Mouse (Mus musculus): ENCODE data around the gene Tctex1d4. TPM values are rescaled to one million over a fixed set of nuclear protein-coding genes. Genes with fewer than 3 reads are reported as not detected.

Tctex1d4 gene
- polyA plus RNA-seq, 1 experiment from 2014 or later: not detected

DNA sequence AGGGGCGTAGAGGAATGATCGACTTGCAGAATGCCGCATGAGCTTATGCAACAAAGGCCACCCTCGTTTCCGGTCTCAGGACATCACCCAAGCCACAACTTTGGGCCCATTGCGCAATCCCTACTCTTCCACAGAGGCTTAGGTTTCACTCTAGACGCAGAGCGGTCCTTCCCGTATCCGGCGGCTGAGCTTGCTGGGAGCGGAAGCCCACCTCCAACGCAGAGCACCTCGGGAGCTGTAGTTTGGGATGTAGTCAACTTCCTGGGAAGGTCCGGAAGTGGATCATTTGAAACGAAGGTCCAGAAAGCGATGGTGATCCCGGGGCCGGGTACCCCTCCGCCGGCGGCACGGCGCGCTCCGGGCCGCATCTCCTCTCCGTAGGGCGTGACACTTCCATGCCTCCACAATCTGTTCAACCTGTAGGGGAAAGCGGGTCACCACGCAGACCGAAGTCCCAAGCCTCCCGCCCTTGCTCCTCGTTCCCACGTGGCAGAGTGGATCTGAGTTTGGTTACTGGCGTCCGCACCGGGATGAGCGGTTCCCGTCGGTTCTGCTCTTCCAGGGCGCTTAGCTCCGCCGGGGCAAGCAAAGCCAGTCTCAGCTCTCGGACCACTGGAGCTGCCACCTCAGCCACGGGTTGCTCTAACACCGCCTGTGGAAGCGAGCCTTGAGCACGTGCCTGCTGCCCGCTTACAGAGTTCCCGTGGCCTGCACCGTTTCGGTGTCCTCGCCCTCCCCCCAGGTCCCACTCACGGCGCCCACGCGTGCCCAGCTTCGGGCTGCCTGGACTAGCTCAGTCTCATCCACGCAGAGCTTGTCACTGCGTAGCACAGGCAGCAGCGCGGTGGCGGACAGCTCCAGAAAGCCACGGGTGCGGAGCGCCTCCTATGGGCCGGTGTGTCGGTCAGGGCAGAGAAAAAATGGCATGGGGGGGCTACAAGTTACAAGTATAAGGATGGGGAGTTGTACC lies 5.9 kb upstream of the Tctex1d4 start:
- WGBS: under 1% methylated on average over 69 of the region's 69 CpGs
- Histone ChIP-seq H3K36me3 (no peaks in the 10 kb centered on the region), H3K27me3 (no peaks in the 10 kb centered on the region), H3K9me3 (no peaks in the 10 kb centered on the region), H3K4me2 (peak overlapping the region; percentile 99), H3K27ac (peak overlapping the region; percentile 89), H3K4me3 (peak overlapping the region; percentile 73), H3K4me1 (peaks cover 25% of the 10 kb centered on the region), H3K9ac (peak overlapping the region; percentile 76)
- ATAC-seq (ENCODE audit: insufficient number of reproducible peaks, insufficient read depth, low FRiP score, low TSS enrichment, low read depth): peak; percentile 89

DNA sequence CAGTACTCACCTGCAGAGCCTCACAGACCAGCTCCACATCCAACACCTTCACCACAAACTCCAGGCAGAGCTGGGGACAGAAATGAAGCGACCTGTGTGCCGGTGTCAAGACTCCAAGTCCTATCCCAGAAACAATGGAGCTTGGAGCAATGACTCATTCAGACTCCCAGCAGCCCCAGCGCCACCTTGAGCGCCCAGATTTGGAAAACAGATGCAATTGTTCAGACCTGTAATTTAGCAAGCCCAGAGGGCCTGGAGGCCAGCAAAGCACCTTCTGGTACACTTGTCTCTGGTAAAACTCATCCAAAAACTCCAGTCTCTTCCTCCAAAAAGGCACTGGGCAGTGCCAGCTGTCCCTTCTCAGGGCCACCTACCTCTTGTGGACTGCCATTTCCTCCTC lies 4.4 kb upstream of the Tctex1d4 start:
- Histone ChIP-seq H3K4me1 (peaks cover 33% of the 10 kb centered on the region), H3K9me3 (no peaks in the 10 kb centered on the region), H3K27me3 (no peaks in the 10 kb centered on the region), H3K4me2 (no peak overlapping the region), H3K9ac (no peak overlapping the region), H3K4me3 (no peak overlapping the region), H3K27ac (no peak overlapping the region), H3K36me3 (no peaks in the 10 kb centered on the region)
- 84% methylated on average over 4 of the region's 4 CpGs for WGBS
- no peak for ATAC-seq (ENCODE audit: insufficient number of reproducible peaks, insufficient read depth, low FRiP score, low TSS enrichment, low read depth)

DNA sequence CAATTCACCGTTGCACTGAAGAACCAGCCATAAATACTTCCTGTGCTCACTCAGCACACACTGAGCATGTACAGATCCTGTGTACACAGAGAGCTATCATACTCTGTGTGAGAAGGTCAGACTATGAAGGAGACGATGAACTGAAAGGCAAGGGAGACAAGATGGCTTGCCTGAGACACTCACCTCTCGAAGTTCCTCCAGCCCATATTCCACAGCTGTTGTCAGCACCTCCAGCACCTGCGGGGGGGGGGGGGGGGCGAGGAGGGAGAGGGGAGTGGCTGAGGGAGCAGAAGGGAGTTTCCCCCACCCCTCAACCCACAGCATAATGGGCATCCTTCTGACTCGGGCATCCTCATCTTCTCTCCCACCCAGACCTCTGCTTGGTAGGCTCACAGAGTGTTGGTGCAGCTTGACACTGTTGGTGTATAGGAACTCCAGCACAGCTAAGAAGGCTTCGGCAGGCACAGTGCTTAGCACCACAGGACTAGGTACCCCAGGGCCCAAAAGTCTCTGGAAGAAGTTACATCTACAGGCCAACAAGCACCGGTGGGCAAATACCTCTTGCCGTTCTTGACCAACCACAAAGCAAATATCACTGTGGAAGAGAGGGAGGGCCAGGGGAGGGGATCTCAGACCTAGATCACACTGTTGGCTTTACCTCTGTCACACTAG lies 2.9 kb upstream of the Tctex1d4 start:
- H3K9ac ChIP-seq: no peak overlapping the region
- ATAC-seq (ENCODE audit: insufficient number of reproducible peaks, insufficient read depth, low FRiP score, low TSS enrichment, low read depth): no peak
- no peak overlapping the region for H3K4me2 ChIP-seq
- no peaks in the 10 kb centered on the region for H3K9me3 ChIP-seq
- no peak overlapping the region for H3K27ac ChIP-seq
- H3K4me3 ChIP-seq: no peak overlapping the region
- peaks cover 6% of the 10 kb centered on the region; the same call in 1 of the 2 replicates for H3K36me3 ChIP-seq
- H3K4me1 ChIP-seq: peaks cover 33% of the 10 kb centered on the region
- H3K27me3 ChIP-seq: no peaks in the 10 kb centered on the region
- WGBS: 85% methylated on average over 7 of the region's 9 CpGs

DNA sequence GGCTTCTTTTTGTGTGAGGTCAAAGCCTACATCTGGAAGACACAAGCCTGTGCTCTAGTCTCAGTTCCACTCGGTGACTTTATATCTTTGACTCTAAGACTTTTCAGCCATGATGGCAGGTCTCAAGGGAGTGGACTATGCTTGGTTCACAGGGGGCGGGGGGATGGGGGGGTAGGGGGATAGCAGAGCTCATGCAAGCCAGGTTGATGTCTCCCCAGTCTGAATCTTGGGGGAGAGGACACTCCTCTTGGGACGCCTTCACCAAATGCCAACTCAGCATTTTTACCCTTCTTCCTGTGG lies 2.4 kb upstream of the Tctex1d4 start:
- no peak overlapping the region; the same call in 1 of the 2 replicates for H3K27ac ChIP-seq
- H3K4me2 ChIP-seq: no peak overlapping the region
- no peak overlapping the region for H3K9ac ChIP-seq
- H3K27me3 ChIP-seq: no peaks in the 10 kb centered on the region
- no peaks in the 10 kb centered on the region for H3K9me3 ChIP-seq
- H3K4me3 ChIP-seq: no peak overlapping the region
- H3K4me1 ChIP-seq: peaks cover 33% of the 10 kb centered on the region
- ATAC-seq (ENCODE audit: insufficient number of reproducible peaks, insufficient read depth, low FRiP score, low TSS enrichment, low read depth): no peak
- 78% methylated on average over 3 of the region's 3 CpGs for WGBS
- peaks cover 10% of the 10 kb centered on the region; the same call in 1 of the 2 replicates for H3K36me3 ChIP-seq

DNA sequence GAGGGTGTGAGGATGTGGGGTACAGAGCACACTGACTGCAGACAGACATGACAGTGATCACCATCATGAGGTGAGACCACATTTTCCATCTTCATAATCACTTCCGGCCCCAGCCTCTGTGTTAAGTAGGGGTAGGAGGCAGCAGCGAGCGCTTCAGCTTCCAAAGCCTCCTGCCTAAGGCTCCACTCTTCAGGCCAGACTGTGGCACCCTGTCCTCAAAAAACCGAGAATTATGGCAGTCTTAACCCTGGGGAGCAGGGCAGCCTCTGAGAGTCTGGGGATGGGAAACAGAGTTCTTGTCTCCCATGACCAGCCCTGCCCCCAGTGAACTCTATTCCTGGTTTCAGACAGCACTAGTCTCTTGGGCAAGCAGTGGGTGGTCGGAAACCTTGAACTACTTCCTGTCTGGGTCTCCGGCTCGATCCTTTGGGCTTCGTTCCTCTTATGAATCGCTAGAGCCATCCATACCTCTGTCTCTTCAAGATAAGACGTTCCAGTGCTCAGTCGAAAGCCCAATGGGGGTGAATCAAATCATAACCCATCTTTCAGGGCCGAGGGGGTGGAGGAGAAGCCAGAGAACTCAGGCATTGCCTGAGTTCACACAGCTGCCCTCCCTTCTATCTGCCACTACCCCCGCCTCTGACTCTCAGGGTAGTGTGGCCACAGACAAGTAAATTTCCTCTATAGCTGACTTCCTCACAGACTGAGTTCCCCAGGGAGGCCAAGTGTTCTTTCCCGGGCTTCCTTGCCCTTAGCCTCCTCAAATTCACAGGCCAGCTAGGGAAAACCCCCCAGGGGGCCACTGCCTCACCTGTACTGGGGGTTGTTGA lies 1.9 kb upstream of the Tctex1d4 start:
- no peak for ATAC-seq (ENCODE audit: insufficient number of reproducible peaks, insufficient read depth, low FRiP score, low TSS enrichment, low read depth)
- peak overlapping the region; percentile 25 for H3K4me2 ChIP-seq
- 64% methylated on average over 14 of the region's 14 CpGs for WGBS
- peak overlapping the region; percentile 86 for H3K27ac ChIP-seq
- no peaks in the 10 kb centered on the region for H3K9me3 ChIP-seq
- H3K4me1 ChIP-seq: peaks cover 31% of the 10 kb centered on the region
- H3K9ac ChIP-seq: peak overlapping the region; percentile 47
- H3K27me3 ChIP-seq: no peaks in the 10 kb centered on the region
- peaks cover 11% of the 10 kb centered on the region; the same call in 1 of the 2 replicates for H3K36me3 ChIP-seq
- no peak overlapping the region for H3K4me3 ChIP-seq

DNA sequence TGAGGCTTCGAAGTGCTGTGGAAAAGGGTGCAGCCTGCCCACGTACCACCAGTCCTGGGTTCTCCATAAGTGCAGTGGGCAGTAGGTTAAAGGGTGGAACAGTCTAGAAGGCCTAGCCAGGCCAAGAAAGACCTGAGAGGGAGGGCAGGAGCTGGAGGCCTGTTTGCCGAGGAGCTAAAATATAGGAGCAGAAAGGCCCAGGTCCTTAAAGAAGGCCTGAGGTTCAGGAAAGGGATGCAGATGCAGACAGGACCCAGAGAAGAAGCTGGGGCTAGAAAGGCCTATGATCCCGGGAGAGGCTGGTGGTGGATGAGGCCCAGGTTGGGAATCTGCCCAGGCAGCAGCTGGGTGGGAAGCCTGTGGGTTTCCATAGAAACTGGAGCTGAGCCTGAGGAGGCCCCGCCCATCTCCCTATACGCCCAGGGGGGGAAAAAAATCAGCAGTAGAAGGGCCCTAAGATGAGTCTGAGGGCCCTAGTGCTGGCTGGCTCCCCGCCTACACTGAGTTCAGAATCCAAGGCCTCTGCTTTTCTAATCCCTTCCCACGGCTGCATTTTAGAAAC lies 1.2 kb upstream of the Tctex1d4 start, which contains the start of gene Btbd19:
TSS of gene Btbd19 (minus strand) at position 378 of the 562 bp plus-strand sequence.
- Histone ChIP-seq H3K4me3 (no peak within 1 kb of the TSS), H3K36me3 (peaks cover 11% of the 10 kb centered on the region; the same call in 1 of the 2 replicates)
- 0 out of 2 replicates have a peak, but pooled peaks have one; percentile 21 for ATAC-seq (ENCODE audit: insufficient number of reproducible peaks, insufficient read depth, low FRiP score, low TSS enrichment, low read depth)

DNA sequence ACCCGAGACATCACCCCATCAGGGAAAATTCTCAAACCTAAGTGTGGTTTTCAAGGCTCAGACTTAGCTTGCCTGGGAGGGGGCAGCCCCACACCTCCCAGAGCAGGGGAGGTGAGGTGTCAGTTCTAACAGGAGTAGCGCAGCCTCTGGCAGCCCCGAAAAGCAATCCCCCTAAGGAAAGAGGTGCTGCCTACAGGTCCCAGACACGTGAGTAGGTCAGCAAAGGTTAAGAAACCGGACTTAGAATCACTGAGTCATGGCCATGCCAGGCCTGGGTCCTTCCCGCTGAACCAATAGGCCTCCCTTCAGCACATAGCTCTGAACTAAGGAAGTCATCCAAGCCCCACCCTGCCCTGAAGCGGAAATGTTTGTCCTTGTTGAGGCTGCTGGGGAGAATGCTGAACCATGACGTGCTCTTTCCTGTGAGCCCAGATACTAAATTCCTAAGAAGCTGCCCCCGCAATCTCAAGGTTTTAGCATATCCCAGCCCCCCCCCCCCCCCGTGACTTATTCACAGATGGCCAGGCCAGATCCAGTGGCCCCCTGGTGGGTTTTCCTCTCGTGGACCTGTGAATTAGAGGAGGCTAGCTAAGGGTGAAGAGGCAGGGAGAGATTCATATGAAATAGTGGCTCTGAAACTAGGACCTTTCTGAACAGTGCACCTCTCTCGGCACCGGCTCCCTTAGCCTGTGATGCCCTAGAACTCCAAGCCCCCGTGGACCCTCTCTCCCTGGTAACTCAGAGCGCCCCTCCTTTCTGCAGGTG lies 502 bp upstream of the Tctex1d4 start:
- Histone ChIP-seq H3K4me1 (peaks cover 25% of the 10 kb centered on the region), H3K4me2 (0 out of 2 replicates have a peak overlapping the region, but pooled peaks have one; percentile 25), H3K27me3 (peaks cover 4% of the 10 kb centered on the region), H3K27ac (peak overlapping the region; percentile 86), H3K36me3 (peaks cover 16% of the 10 kb centered on the region), H3K9me3 (no peaks in the 10 kb centered on the region), H3K4me3 (no peak overlapping the region), H3K9ac (peak overlapping the region; percentile 47)
- ATAC-seq (ENCODE audit: insufficient number of reproducible peaks, insufficient read depth, low FRiP score, low TSS enrichment, low read depth): no peak
- WGBS: 43% methylated on average over 15 of the region's 15 CpGs

More for the DNA sequence above, 1.2 kb upstream of the Tctex1d4 start, which contains the start of gene Btbd19:
- H3K27ac ChIP-seq: peak within 1 kb of the TSS; percentile 86
- H3K4me1 ChIP-seq: peaks cover 28% of the 10 kb centered on the region
- 37% methylated on average over 8 of the region's 8 CpGs for WGBS
- H3K9me3 ChIP-seq: no peaks in the 10 kb centered on the region
- peak within 1 kb of the TSS; percentile 25 for H3K4me2 ChIP-seq
- peak within 1 kb of the TSS; percentile 47 for H3K9ac ChIP-seq
- H3K27me3 ChIP-seq: no peaks in the 10 kb centered on the region

DNA sequence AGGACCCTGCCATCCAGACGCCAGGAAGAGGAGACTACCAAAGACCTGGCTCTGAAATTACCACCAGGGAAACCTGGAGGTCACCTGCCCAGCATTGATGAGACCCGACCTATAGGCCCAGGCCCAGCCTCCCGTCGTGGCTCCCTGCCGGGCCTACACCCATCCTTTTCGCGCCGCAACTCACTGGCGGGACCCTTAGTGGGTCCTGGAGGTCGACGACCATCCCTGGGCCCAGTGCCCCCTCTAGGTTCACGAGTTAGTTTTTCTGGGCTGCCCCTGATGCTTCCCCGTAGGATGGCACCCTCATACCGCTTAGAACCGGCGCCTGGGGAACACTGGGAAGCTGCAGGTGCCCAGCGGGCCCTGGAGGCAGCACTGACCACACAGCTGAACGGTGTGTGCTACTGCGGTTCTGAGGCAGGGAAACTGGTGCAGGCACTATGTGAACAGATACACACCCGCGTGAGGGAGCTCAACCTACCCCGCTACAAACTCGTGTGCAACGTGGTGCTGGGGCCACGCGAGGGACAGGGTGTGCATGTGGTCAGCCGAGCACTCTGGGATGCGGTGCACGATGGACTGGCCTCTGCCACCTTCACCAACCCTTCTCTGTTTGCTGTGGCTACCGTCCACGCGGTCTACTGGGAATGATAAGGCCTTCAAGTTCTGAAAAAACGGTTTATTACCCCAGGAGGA lies 1.5 kb downstream of the Tctex1d4 start:
- no peak overlapping the region for H3K4me2 ChIP-seq
- no peak overlapping the region for H3K9ac ChIP-seq
- H3K4me1 ChIP-seq: peaks cover 31% of the 10 kb centered on the region
- WGBS: 89% methylated on average over 33 of the region's 33 CpGs
- no peak overlapping the region for H3K4me3 ChIP-seq
- ATAC-seq (ENCODE audit: insufficient number of reproducible peaks, insufficient read depth, low FRiP score, low TSS enrichment, low read depth): no peak
- H3K27me3 ChIP-seq: peaks cover 24% of the 10 kb centered on the region
- no peak overlapping the region for H3K27ac ChIP-seq
- peaks cover 16% of the 10 kb centered on the region for H3K36me3 ChIP-seq
- H3K9me3 ChIP-seq: no peaks in the 10 kb centered on the region

DNA sequence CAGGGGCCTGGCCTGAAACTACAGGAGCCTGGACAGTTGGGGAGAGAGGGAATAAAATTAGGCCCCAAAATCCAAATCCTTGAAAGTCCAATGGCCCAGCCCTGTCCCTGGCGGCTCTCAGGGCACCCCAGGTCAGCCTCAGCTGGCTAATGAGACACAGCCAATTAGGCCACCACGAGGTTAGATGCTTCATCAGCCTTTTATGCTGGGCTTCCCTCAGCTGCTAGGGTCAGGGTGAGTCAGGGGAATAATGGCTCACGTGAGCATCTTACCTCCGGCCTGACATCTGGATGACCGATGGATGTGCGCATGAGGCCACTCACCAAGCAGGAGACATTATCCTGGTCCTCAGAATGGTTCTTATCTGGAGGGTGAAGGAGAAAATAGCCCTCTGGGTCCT lies 4.2 kb downstream of the Tctex1d4 start:
- H3K4me2 ChIP-seq: no peak overlapping the region
- no peak overlapping the region for H3K27ac ChIP-seq
- H3K4me3 ChIP-seq: no peak overlapping the region
- no peaks in the 10 kb centered on the region for H3K9me3 ChIP-seq
- H3K36me3 ChIP-seq: peaks cover 16% of the 10 kb centered on the region
- no peak overlapping the region for H3K9ac ChIP-seq
- no peak for ATAC-seq (ENCODE audit: insufficient number of reproducible peaks, insufficient read depth, low FRiP score, low TSS enrichment, low read depth)
- H3K4me1 ChIP-seq: peaks cover 22% of the 10 kb centered on the region
- WGBS: 69% methylated on average over 6 of the region's 6 CpGs
- H3K27me3 ChIP-seq: peaks cover 29% of the 10 kb centered on the region

DNA sequence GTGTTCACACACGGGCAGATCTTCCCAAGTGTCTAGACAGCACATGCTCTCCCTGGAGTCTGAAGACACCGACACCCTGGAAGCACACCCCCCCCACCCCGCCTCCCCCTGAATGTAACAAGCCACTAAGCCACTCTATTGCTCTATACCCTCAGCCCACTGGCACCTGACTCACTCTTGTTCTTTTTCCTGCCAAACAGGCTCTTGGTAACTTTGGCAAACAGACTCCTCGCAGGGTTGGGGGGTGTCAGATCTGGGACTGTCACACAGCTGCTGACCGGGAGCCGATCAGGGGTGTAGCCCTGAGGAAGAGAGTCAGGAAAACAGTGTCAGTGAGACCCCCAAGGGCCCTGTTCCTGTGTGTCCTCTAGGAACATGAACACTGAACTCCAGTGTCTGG lies 4.6 kb downstream of the Tctex1d4 start:
- no peak for ATAC-seq (ENCODE audit: insufficient number of reproducible peaks, insufficient read depth, low FRiP score, low TSS enrichment, low read depth)
- H3K9me3 ChIP-seq: no peaks in the 10 kb centered on the region
- H3K36me3 ChIP-seq: peaks cover 16% of the 10 kb centered on the region
- H3K27ac ChIP-seq: no peak overlapping the region
- no peak overlapping the region for H3K4me2 ChIP-seq
- H3K4me3 ChIP-seq: no peak overlapping the region
- no peak overlapping the region for H3K9ac ChIP-seq
- peaks cover 30% of the 10 kb centered on the region for H3K27me3 ChIP-seq
- H3K4me1 ChIP-seq: peaks cover 18% of the 10 kb centered on the region
- 72% methylated on average over 6 of the region's 6 CpGs for WGBS
